Mouse (Mus musculus) macrophage (primary cell): ENCODE data around the gene Txndc2. TPM values are rescaled to one million over a fixed set of nuclear protein-coding genes. Genes with fewer than 3 reads are reported as not detected.

Experiments used
- H3K27ac ChIP-seq: fragments of 350-480 bp; formaldehyde crosslinking; 2 replicates; pipeline ENCODE4 v1.9.0; 2021
- H3K36me3 ChIP-seq: fragments of 350-480 bp; formaldehyde crosslinking; 2 replicates; pipeline ENCODE4 v1.9.0; 2021; ENCODE audit errors: inconsistent target
- H3K4me3 ChIP-seq: fragments of 350-480 bp; formaldehyde crosslinking; 2 replicates; pipeline ENCODE4 v1.9.0; 2021; ENCODE audit errors: inconsistent target
- H3K79me2 ChIP-seq: fragments of 350-480 bp; formaldehyde crosslinking; 2 replicates; pipeline ENCODE4 v1.9.0; 2021; ENCODE audit errors: inconsistent target
- WGBS: methylation state at CpG from one replicate; pipeline ENCODE4 v1.1.7; 2026; ENCODE audit warnings: inconsistent platforms; ENCODE audit not compliant: missing documents; 5-methylcytosine and 5-hydroxymethylcytosine counted together
- polyA plus RNA-seq: library from polyadenylated mRNA; stranded (reverse); fragments of 250-400 nt; gene quantifications from 3 replicates; pipeline ENCODE4 v1.2.4, GENCODE M21; 2018; ENCODE audit warnings: inconsistent platforms

Gene Txndc2
- polyA plus RNA-seq, 1 experiment from 2014 or later, result 0.10 TPM

DNA sequence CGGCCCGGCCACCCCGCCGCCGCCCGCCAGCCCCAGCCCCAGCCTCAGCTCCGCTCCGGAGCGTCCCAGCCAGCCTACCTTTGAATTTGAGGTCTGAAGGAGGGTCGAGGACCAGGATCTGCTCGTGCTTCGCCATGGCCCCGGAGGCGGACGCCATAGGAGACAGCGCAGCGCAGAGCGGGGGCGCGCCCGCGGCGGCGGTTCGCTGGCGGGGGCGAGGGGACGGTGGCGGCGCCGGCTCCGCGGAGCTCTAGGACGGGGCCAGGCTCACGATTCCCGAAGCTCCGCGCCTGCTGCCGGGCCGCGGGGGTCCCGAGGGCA is 28.9 kb downstream of the Txndc2 start:
- no peak overlapping the region for H3K27ac ChIP-seq
- under 1% methylated on average over 38 of the region's 42 CpGs for WGBS
- H3K36me3 ChIP-seq, result no peaks in the 10 kb centered on the region
- 0 out of 2 replicates have a peak overlapping the region, but pooled peaks have one; percentile 9 for H3K4me3 ChIP-seq
- H3K79me2 ChIP-seq, result peaks cover 45% of the 10 kb centered on the region

GRCm38 (mm10) chr17:65612391-65613141 is 29.4 kb downstream of the Txndc2 start:
- H3K4me3 ChIP-seq, result peak overlapping the region; percentile 75
- H3K79me2 ChIP-seq, result peaks cover 50% of the 10 kb centered on the region
- H3K36me3 ChIP-seq, result no peaks in the 10 kb centered on the region
- 2% methylated on average over 59 of the region's 91 CpGs for whole genome bisulfite sequencing
- peak overlapping the region; percentile 59 for H3K27ac ChIP-seq

- H3K27ac ChIP-seq, result no peak overlapping the region; the same call in 1 of the 2 replicates
- 9% methylated on average over 4 of the region's 4 CpGs for WGBS
- H3K79me2 ChIP-seq, result peaks cover 58% of the 10 kb centered on the region
- H3K36me3 ChIP-seq, result no peaks in the 10 kb centered on the region
- H3K4me3 ChIP-seq, result peak overlapping the region; percentile 75
Observed at GRCm38 (mm10) chr17:65611721-65612120, 30.2 kb downstream of the Txndc2 start.

- 5% methylated on average over 5 of the region's 5 CpGs for WGBS
- Histone ChIP-seq H3K4me3 (no peak overlapping the region), H3K79me2 (peaks cover 88% of the 10 kb centered on the region), H3K36me3 (no peaks in the 10 kb centered on the region), H3K27ac (peak overlapping the region; percentile 13; the same call in 1 of the 2 replicates)
Observed at GRCm38 (mm10) chr17:65608743-65609142, 33.2 kb downstream of the Txndc2 start.

DNA sequence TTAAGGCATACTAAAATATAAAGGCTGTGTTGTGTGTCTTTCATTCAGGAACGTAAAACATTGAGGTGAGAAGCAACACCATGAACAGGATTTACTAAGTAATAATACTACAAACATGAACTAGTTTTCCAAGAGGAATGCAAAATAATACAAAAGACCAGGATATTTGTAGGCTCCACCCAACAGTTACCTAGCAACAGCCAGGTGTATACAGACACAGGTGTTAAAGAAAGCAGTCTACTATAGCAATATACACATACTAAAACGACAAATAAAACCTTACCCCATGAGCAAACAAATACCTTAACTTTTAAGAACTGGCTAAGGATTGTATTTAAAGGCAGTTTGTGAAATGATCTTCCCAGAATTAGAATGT is 33.7 kb downstream of the Txndc2 start:
- Histone ChIP-seq H3K36me3 (no peaks in the 10 kb centered on the region), H3K4me3 (no peak overlapping the region), H3K79me2 (peaks cover 93% of the 10 kb centered on the region), H3K27ac (no peak overlapping the region)
- 77% methylated on average over 2 of the region's 2 CpGs for WGBS

DNA sequence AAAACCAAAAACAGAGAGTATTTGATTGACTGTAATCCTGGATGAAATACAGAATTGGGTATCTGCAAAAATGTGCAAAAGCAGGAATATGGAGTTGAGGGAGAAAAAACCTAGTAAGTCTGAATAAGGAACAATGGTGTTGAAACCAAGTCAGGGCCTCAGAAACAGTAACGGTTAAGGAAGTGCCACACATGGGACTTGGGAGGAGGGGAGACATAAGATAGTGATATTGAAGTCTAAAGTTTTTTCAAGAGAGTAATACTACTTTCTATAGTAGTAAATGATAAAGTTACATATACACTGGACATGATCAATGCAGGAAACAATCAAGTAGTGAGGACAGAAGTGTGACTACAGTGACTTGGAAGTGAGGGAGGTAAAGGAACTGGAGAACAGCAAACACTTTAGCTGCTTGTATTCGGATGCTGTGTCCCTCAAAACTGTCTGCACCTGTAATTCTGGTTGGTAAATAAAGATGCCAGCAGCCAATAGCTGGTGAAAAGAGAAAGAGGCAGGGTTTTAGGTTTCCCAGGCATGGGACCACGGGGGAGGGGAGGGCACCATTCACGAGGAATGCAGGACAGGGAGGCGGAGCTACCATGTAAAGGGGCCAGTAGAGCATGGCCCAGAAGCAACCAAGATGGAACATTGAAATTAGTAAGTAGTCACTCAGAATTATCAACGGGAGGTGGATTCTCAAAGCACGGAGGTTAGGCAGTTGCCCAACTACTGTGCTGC is 34.2 kb downstream of the Txndc2 start:
- WGBS, result 34% methylated on average over 7 of the region's 7 CpGs
- H3K79me2 ChIP-seq, result peaks cover 98% of the 10 kb centered on the region
- H3K36me3 ChIP-seq, result no peaks in the 10 kb centered on the region
- H3K27ac ChIP-seq, result 0 out of 2 replicates have a peak overlapping the region, but pooled peaks have one; percentile 17
- H3K4me3 ChIP-seq, result no peak overlapping the region

DNA sequence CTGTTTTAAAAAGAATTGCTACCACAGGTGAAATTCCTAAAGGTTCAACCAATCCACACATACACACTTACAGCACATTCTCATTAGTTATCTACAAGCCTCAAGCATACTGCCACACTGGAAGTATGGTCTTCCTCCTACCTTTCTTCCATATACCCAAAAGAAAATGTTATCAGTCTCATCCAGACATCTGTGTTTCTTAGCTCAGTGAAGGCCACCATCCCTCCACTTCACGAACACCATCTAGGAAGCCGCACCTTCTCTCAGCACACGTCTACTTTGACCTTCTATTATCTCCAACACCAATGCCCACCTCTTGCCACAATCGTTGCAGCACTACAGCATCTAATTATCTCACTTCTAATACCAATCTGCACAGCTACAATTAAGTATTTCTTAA is 36.0 kb downstream of the Txndc2 start:
- Histone ChIP-seq H3K4me3 (no peak overlapping the region), H3K27ac (no peak overlapping the region), H3K36me3 (no peaks in the 10 kb centered on the region), H3K79me2 (peaks cover 100% of the 10 kb centered on the region)
- WGBS, result 73% methylated on average over 4 of the region's 4 CpGs

- Histone ChIP-seq H3K4me3 (no peak overlapping the region), H3K27ac (0 out of 2 replicates have a peak overlapping the region, but pooled peaks have one; percentile 0), H3K36me3 (no peaks in the 10 kb centered on the region), H3K79me2 (peaks cover 100% of the 10 kb centered on the region)
Observed at GRCm38 (mm10) chr17:65604892-65605291, 37.1 kb downstream of the Txndc2 start.

DNA sequence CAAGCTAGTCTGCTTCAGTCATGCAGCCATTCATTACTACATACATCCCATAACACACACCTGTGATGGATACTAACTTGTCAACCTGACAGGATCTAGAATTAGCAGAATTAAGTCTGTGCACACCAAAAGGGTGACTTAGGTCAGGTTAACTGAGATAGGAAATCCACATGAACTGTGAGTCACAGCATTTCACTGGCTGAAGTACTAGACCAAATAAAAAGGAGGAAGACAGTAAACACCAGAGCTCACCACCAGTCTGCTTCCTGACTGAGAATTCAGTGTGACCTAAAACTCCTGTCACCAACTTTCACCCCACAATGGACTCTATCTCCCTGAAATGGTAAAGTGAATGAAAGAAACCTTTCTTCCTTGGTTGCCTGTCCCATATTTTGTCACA is 37.7 kb downstream of the Txndc2 start:
- Histone ChIP-seq H3K79me2 (peaks cover 100% of the 10 kb centered on the region), H3K36me3 (no peaks in the 10 kb centered on the region), H3K27ac (peak overlapping the region; percentile 13; the same call in 1 of the 2 replicates), H3K4me3 (no peak overlapping the region)

DNA sequence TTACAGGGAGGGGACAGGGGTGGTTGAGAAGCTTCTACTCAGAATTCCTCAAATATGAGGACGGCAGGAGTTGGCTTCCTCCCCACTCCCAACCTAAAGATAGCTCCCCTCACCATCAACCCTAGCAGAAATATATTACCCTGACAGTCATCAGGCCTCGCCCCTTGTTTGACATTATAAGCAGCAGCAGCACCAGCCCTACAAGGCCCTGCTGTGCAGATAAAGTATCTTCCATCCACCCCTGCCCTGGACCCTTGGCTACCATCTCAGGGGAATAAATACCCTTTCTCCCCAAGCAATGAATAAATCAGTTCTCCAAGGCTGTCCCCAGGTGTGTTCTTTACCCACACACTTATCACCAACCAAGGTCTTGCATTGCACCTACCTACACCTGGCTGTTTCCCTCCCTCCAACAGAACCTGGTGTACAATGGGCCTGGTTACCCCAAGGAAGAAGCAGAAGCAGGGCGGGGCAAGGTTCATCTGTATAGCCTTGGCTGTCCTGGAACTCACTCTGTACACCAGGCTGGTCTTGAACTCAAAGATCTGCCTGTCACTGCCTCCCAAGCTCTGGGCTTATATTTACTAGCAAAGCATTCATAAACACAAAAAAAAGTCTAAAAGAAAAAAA is 44.0 kb downstream of the Txndc2 start:
- no peak overlapping the region for H3K27ac ChIP-seq
- no peak overlapping the region for H3K4me3 ChIP-seq
- H3K79me2 ChIP-seq, result peaks cover 100% of the 10 kb centered on the region
- peaks cover 17% of the 10 kb centered on the region for H3K36me3 ChIP-seq
- WGBS, result 86% methylated on average over 3 of the region's 3 CpGs

- WGBS, result 94% methylated on average over 8 of the region's 8 CpGs
- H3K36me3 ChIP-seq, result peaks cover 39% of the 10 kb centered on the region
- H3K79me2 ChIP-seq, result peaks cover 100% of the 10 kb centered on the region
- H3K27ac ChIP-seq, result no peak overlapping the region
- no peak overlapping the region for H3K4me3 ChIP-seq
Observed at GRCm38 (mm10) chr17:65594687-65595086, 47.3 kb downstream of the Txndc2 start.

Other genes starting within 250 kb of the Txndc2 start
- gene Tmem232, start 101.4 kb downstream of the Txndc2 start, polyA plus RNA-seq, result not detected in 3 replicates
- 55.9 to 98.6 TPM (median 79.0 TPM) in 3 replicates for gene Vapa, start 28.6 kb downstream of the Txndc2 start, polyA plus RNA-seq
- 93.9 to 139 TPM (median 136 TPM) in 3 replicates for gene Rab31, start 130.6 kb upstream of the Txndc2 start, polyA plus RNA-seq
- gene Ppp4r1, start 140.4 kb upstream of the Txndc2 start, polyA plus RNA-seq, result 33.7 to 41.6 TPM (median 40.4 TPM) in 3 replicates
- 47.4 to 62.0 TPM (median 60.7 TPM) in 3 replicates for gene Ralbp1, start 243.6 kb upstream of the Txndc2 start, polyA plus RNA-seq